Mouse (Mus musculus) MEL (cell line): Measurements from ENCODE around the gene Nol12. TPM values are rescaled to one million over a fixed set of nuclear protein-coding genes. Genes with fewer than 3 reads are reported as not detected.

ENCODE experiments used
- DNase-seq: peaks from one replicate; pipeline ENCODE4 v3.0.0; 2011; ENCODE audit warnings: low read depth, low spot score
- H3K27ac ChIP-seq: 2 replicates; pipeline ENCODE4 v1.5.1; 2012; ENCODE audit warnings: low read depth, mild to moderate bottlenecking, control low read depth, low read length, moderate library complexity; ENCODE audit not compliant: control insufficient read depth
- H3K27me3 ChIP-seq, 2 experiments: fragments of 150-350 bp in 1 of 2; sonication (generic) in 1 of 2; 2 replicates each; pipeline ENCODE4 v1.6.1; 2012; ENCODE audit warnings: low read length in 2 of 2, mild to moderate bottlenecking in 2 of 2, improper control_type of control experiment in 1 of 2, moderate library complexity in 1 of 2; ENCODE audit not compliant: insufficient read depth in 2 of 2, control insufficient read depth in 1 of 2
- H3K36me3 ChIP-seq, 2 experiments: 2 replicates each; pipeline ENCODE4 v1.6.1; 2012 to 2014; ENCODE audit warnings: low read length in 2 of 2, improper control_type of control experiment in 1 of 2, inconsistent platforms in 1 of 2, mild to moderate bottlenecking in 1 of 2; ENCODE audit not compliant: insufficient read depth in 2 of 2, control insufficient read depth in 1 of 2
- H3K4me1 ChIP-seq, 2 experiments: fragments of 150-350 bp in 1 of 2; sonication (generic) in 1 of 2; 2 replicates each; pipeline ENCODE4 v1.6.1; 2012; ENCODE audit warnings: low read length in 2 of 2, improper control_type of control experiment in 1 of 2, mild to moderate bottlenecking in 1 of 2; ENCODE audit not compliant: insufficient read depth in 2 of 2, control insufficient read depth in 1 of 2
- H3K4me3 ChIP-seq, 2 experiments: fragments of 150-350 bp in 1 of 2; sonication (generic) in 1 of 2; 2 replicates each; pipeline ENCODE4 v1.5.1; 2012; ENCODE audit warnings: low read depth in 2 of 2, low read length in 2 of 2, mild to moderate bottlenecking in 2 of 2, moderate library complexity in 2 of 2, control low read depth in 1 of 2, improper control_type of control experiment in 1 of 2; ENCODE audit not compliant: control insufficient read depth in 1 of 2, insufficient read depth in 1 of 2
- H3K79me2 ChIP-seq: 2 replicates; pipeline ENCODE4 v1.6.1; 2012; ENCODE audit warnings: mild to moderate bottlenecking, low read length, moderate library complexity; ENCODE audit not compliant: control insufficient read depth, poor library complexity, insufficient read depth
- H3K9ac ChIP-seq: 2 replicates; pipeline ENCODE4 v1.6.1; 2012; ENCODE audit warnings: low read depth, mild to moderate bottlenecking, control low read depth, low read length, moderate library complexity; ENCODE audit not compliant: control insufficient read depth, poor library complexity, severe bottlenecking
- H3K9me3 ChIP-seq: fragments of 150-350 bp; sonication (generic); replicated peaks from 2 replicates; pipeline ENCODE4 v1.6.1; 2012; ENCODE audit warnings: mild to moderate bottlenecking, low read length, improper control_type of control experiment, moderate library complexity; ENCODE audit not compliant: insufficient read depth
- BHLHE40 ChIP-seq: IDR thresholded peaks from 2 replicates; pipeline ENCODE4 v1.6.1; 2012; ENCODE audit warnings: low read depth, mild to moderate bottlenecking, inconsistent platforms, low read length, improper control_type of control experiment, borderline replicate concordance
- CHD1 ChIP-seq: IDR thresholded peaks from 2 replicates; pipeline ENCODE4 v1.6.1; 2012; ENCODE audit warnings: low read depth, mild to moderate bottlenecking, inconsistent platforms, low read length, improper control_type of control experiment
- CHD2 ChIP-seq: IDR thresholded peaks from 2 replicates; pipeline ENCODE4 v1.6.1; 2011; ENCODE audit warnings: low read length, improper control_type of control experiment
- CTCF ChIP-seq, 3 experiments: IDR thresholded peaks in 2 of 3; conservative IDR thresholded peaks in 1 of 3; 2 replicates each; pipeline ENCODE4 v1.5.1; 2011 to 2012; ENCODE audit warnings: low read length in 3 of 3, low read depth in 2 of 3, mild to moderate bottlenecking in 2 of 3, improper control_type of control experiment in 1 of 3, inconsistent platforms in 1 of 3, mixed read lengths in 1 of 3, moderate library complexity in 1 of 3; ENCODE audit not compliant: control insufficient read depth in 1 of 3, insufficient read depth in 1 of 3, poor library complexity in 1 of 3, severe bottlenecking in 1 of 3
- E2F4 ChIP-seq: IDR thresholded peaks from 2 replicates; pipeline ENCODE4 v1.6.1; 2011; ENCODE audit warnings: low read depth, low read length, improper control_type of control experiment, borderline replicate concordance
- ELF1 ChIP-seq: IDR thresholded peaks from 2 replicates; pipeline ENCODE4 v1.6.1; 2014; ENCODE audit warnings: low read depth, mild to moderate bottlenecking, inconsistent platforms, low read length, improper control_type of control experiment, moderate library complexity
- EP300 ChIP-seq, 2 experiments: IDR thresholded peaks; 2 replicates each; pipeline ENCODE4 v1.6.1; 2011; ENCODE audit warnings: improper control_type of control experiment in 2 of 2, low read length in 2 of 2, low read depth in 1 of 2, mild to moderate bottlenecking in 1 of 2
- ETS1 ChIP-seq: IDR thresholded peaks from 2 replicates; pipeline ENCODE4 v1.6.1; 2012; ENCODE audit warnings: low read depth, mild to moderate bottlenecking, inconsistent platforms, low read length, improper control_type of control experiment, moderate library complexity
- GABPA ChIP-seq: IDR thresholded peaks from 2 replicates; pipeline ENCODE4 v1.6.1; 2012; ENCODE audit warnings: low read depth, mild to moderate bottlenecking, inconsistent platforms, low read length, improper control_type of control experiment, moderate library complexity
- GATA1 ChIP-seq: IDR thresholded peaks from 2 replicates; pipeline ENCODE4 v1.6.1; 2011; ENCODE audit warnings: low read depth, low read length, improper control_type of control experiment
- JUND ChIP-seq: IDR thresholded peaks from 2 replicates; pipeline ENCODE4 v1.6.1; 2011; ENCODE audit warnings: low read depth, mild to moderate bottlenecking, improper control_type of control experiment, low read length
- MEF2A ChIP-seq: IDR thresholded peaks from 2 replicates; pipeline ENCODE4 v1.6.1; 2014; ENCODE audit warnings: low read depth, mild to moderate bottlenecking, inconsistent platforms, low read length, improper control_type of control experiment; ENCODE audit not compliant: poor library complexity, insufficient replicate concordance, severe bottlenecking; ENCODE audit errors: extremely low read depth
- MXI1 ChIP-seq: IDR thresholded peaks from 2 replicates; pipeline ENCODE4 v1.6.1; 2011; ENCODE audit warnings: mild to moderate bottlenecking, low read depth, low read length, improper control_type of control experiment
- MYC ChIP-seq: IDR thresholded peaks from 2 replicates; pipeline ENCODE4 v1.6.1; 2011; ENCODE audit warnings: low read depth, mild to moderate bottlenecking, low read length, improper control_type of control experiment, moderate library complexity
- NRF1 ChIP-seq: IDR thresholded peaks from 2 replicates; pipeline ENCODE4 v1.6.1; 2014; ENCODE audit warnings: low read depth, mild to moderate bottlenecking, inconsistent platforms, low read length, improper control_type of control experiment, moderate library complexity; ENCODE audit not compliant: poor library complexity, insufficient read depth, severe bottlenecking
- POLR2AphosphoS2 ChIP-seq: IDR thresholded peaks from 2 replicates; pipeline ENCODE4 v1.6.1; 2011; ENCODE audit warnings: low read length, improper control_type of control experiment
- POLR2AphosphoS5 ChIP-seq: IDR thresholded peaks from 2 replicates; pipeline ENCODE4 v1.6.1; 2012; ENCODE audit warnings: low read depth, borderline replicate concordance, mild to moderate bottlenecking, inconsistent platforms, low read length, moderate library complexity, mixed read lengths
- TAL1 ChIP-seq: IDR thresholded peaks from 2 replicates; pipeline ENCODE4 v1.6.1; 2012; ENCODE audit warnings: mild to moderate bottlenecking, inconsistent platforms, low read length, moderate library complexity, mixed read lengths
- TBP ChIP-seq: IDR thresholded peaks from 2 replicates; pipeline ENCODE4 v1.8.0; 2011; ENCODE audit warnings: low read depth, low read length, improper control_type of control experiment
- TCF12 ChIP-seq: IDR thresholded peaks from 2 replicates; pipeline ENCODE4 v1.6.1; 2014; ENCODE audit warnings: low read depth, mild to moderate bottlenecking, inconsistent platforms, low read length, improper control_type of control experiment, moderate library complexity
- UBTF ChIP-seq: IDR thresholded peaks from 2 replicates; pipeline ENCODE4 v1.6.1; 2012; ENCODE audit warnings: low read depth, mild to moderate bottlenecking, inconsistent platforms, low read length, improper control_type of control experiment, moderate library complexity, borderline replicate concordance; ENCODE audit not compliant: insufficient read depth
- USF1 ChIP-seq: IDR thresholded peaks from 2 replicates; pipeline ENCODE4 v1.6.1; 2014; ENCODE audit warnings: low read depth, mild to moderate bottlenecking, inconsistent platforms, low read length, improper control_type of control experiment, moderate library complexity
- USF2 ChIP-seq, 2 experiments: IDR thresholded peaks; 2 replicates each; pipeline ENCODE4 v1.6.1; 2011 to 2012; ENCODE audit warnings: improper control_type of control experiment in 2 of 2, low read length in 2 of 2, borderline replicate concordance in 1 of 2, inconsistent platforms in 1 of 2, low read depth in 1 of 2, mild to moderate bottlenecking in 1 of 2; ENCODE audit not compliant: insufficient read depth in 1 of 2
- ZKSCAN1 ChIP-seq: IDR thresholded peaks from 2 replicates; pipeline ENCODE4 v1.6.1; 2012; ENCODE audit warnings: low read depth, mild to moderate bottlenecking, inconsistent platforms, low read length, improper control_type of control experiment, moderate library complexity
- ZMIZ1 ChIP-seq: IDR thresholded peaks from 2 replicates; pipeline ENCODE4 v1.6.1; 2012; ENCODE audit warnings: low read depth, mild to moderate bottlenecking, inconsistent platforms, low read length, improper control_type of control experiment, moderate library complexity
- ZNF384 ChIP-seq: IDR thresholded peaks from 2 replicates; pipeline ENCODE4 v1.6.1; 2012; ENCODE audit warnings: low read depth, mild to moderate bottlenecking, inconsistent platforms, low read length, improper control_type of control experiment
- polyA plus RNA-seq, 2 experiments: library from polyadenylated mRNA; stranded (reverse) in 1 of 2; unstranded in 1 of 2; fragments of >175 nt in 1 of 2; fragments of >200 nt in 1 of 2; gene quantifications; 2 replicates each; pipeline versions ENCODE4 v1.2.1 to v1.2.4; 2012; ENCODE audit warnings: low replicate concordance in 2 of 2, low read depth in 1 of 2; ENCODE audit not compliant: insufficient read length in 2 of 2, insufficient read depth in 1 of 2, missing spikeins in 1 of 2
- total RNA-seq: library from RNA; depleted of rRNA; stranded (reverse); fragments of 300-350 nt; gene quantifications from 2 replicates; pipeline ENCODE4 v1.2.3, GENCODE M21; 2012

The Nol12 gene
- total and polyA plus RNA-seq, 3 experiments, result 40.8 to 127 TPM; not detected in 1

DNA sequence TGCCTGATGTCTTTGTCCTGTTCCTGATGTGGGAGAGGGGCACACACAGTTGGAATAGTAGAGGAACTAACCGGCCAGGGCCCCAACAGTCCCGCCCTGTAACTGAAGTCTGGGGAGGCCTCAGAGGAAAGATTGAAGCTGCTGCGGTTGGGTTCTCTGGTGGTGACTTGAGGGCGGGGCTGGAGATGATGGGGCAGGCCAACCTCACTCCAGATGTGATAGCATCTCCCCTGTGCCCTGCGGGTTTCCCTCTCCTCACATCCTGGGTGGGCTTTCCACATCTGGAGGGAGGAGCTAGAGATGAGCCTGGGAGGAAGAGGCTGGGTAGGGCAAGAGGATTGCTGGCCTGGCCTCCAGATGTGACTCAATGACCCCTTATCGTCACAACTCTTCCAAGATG is 11.1 kb upstream of the Nol12 start (continued):
- no peak for TF ChIP-seq GABPA
- TF ChIP-seq CHD2, result no peak
- peak; percentile 86 for TF ChIP-seq ZMIZ1
- TF ChIP-seq MXI1, result no peak; the same call in 1 of the 2 replicates
- TF ChIP-seq MYC, result no peak; the same call in 1 of the 2 replicates
- no peak for TF ChIP-seq ZNF384
- TF ChIP-seq NRF1, result no peak
- no peak for TF ChIP-seq CHD1
- peak; percentile 78 for TF ChIP-seq ETS1
- no peak for TF ChIP-seq CTCF (IDR thresholded peaks at IDR 0.05 in 2 of 3, conservative IDR thresholded peaks at IDR 0.05 in 1 of 3; ENCODE audit: control insufficient read depth in 1 of 3, insufficient read depth in 1 of 3, low read depth in 2 of 3, low read length in 3 of 3, poor library complexity in 1 of 3, severe bottlenecking in 1 of 3)
- no peak for TF ChIP-seq USF1

DNA sequence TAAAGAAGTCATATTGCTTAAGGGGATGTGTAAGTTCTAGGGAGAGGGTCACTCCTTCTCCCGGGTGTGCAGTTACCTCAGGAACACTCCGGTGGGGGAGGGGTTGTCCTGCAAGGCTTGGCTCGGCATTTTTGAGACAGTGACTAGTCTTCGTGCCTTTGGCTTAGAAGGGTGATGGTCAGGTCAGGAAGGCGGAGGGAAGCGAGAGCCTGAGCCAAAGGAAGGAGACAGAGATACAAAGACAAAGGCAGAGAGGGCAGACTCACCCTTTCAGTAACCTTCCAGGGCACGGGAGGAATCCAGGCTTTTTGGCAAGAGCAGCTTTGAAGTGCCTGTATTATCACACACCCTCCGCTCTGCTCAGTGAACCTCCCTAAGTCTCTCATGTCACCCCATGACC is 9.6 kb upstream of the Nol12 start:
- Histone ChIP-seq H3K27ac (peak overlapping the region; percentile 39), H3K4me3 (no peak overlapping the region), H3K9ac (no peak overlapping the region), H3K9me3 (no peaks in the 10 kb centered on the region), H3K4me1 (peaks cover 3 to 57% of the 10 kb centered on the region in 2 experiments; a peak in 3 of 4 replicates), H3K79me2 (peaks cover 10% of the 10 kb centered on the region), H3K27me3 (no peaks in the 10 kb centered on the region), H3K36me3 (peaks cover 0 to 42% of the 10 kb centered on the region in 2 experiments; a peak in 2 of 4 replicates)
- TF ChIP-seq MXI1 (no peak), USF2 (IDR thresholded peaks at IDR 0.05; ENCODE audit: borderline replicate concordance in 1 of 2, insufficient read depth in 1 of 2, low read depth in 1 of 2, low read length in 2 of 2) (no peak), GATA1 (no peak), ETS1 (no peak), UBTF (no peak), TAL1 (no peak), E2F4 (no peak), POLR2AphosphoS2 (no peak), EP300 (IDR thresholded peaks at IDR 0.05; ENCODE audit: low read depth in 1 of 2, low read length in 2 of 2) (no peak), ELF1 (no peak), POLR2AphosphoS5 (no peak), BHLHE40 (no peak), JUND (no peak), MYC (no peak), TCF12 (no peak), USF1 (no peak), NRF1 (no peak), MEF2A (no peak), ZKSCAN1 (no peak), TBP (no peak)
- no peak for DNase-seq
